Mouse (Mus musculus) neural tube, embryonic 14.5 days (tissue): ENCODE data around the gene Vmn2r121. TPM values are rescaled to one million over a fixed set of nuclear protein-coding genes. Genes with fewer than 3 reads are reported as not detected.

ENCODE experiments used
- ATAC-seq: fragments of 200-750 bp; cut with Nextera tagmentation; 2 replicates; pipeline ENCODE4 v1.8.0; 2017; ENCODE audit warnings: low read depth, mild to moderate bottlenecking, moderate TSS enrichment, moderate library complexity
- H3K27ac ChIP-seq: fragments of 300-500 bp; sonication (generic); 2 replicates; pipeline ENCODE4 v1.5.1; 2014; ENCODE audit warnings: low read depth, mild to moderate bottlenecking, control low read depth, low read length, moderate library complexity, mixed read lengths
- H3K27me3 ChIP-seq: fragments of 300-500 bp; sonication (generic); 2 replicates; pipeline ENCODE4 v1.6.1; 2014; ENCODE audit warnings: low read length; ENCODE audit not compliant: control insufficient read depth, insufficient read depth
- H3K36me3 ChIP-seq: fragments of 300-500 bp; sonication (generic); 2 replicates; pipeline ENCODE4 v1.6.1; 2014; ENCODE audit warnings: low read length, mixed read lengths; ENCODE audit not compliant: control insufficient read depth, insufficient read depth
- H3K4me1 ChIP-seq: fragments of 300-500 bp; sonication (generic); 2 replicates; pipeline ENCODE4 v1.6.1; 2014; ENCODE audit warnings: low read length; ENCODE audit not compliant: control insufficient read depth, insufficient read depth
- H3K4me2 ChIP-seq: fragments of 300-500 bp; sonication (generic); 2 replicates; pipeline ENCODE4 v1.6.1; 2014; ENCODE audit warnings: mild to moderate bottlenecking, low read depth, low read length, control low read depth
- H3K4me3 ChIP-seq: fragments of 300-500 bp; sonication (generic); 2 replicates; pipeline ENCODE4 v1.5.1; 2014; ENCODE audit warnings: low read depth, low read length, control low read depth, mixed read lengths
- H3K9ac ChIP-seq: fragments of 300-500 bp; sonication (generic); replicated peaks from 2 replicates; pipeline ENCODE4 v1.6.1; 2014; ENCODE audit warnings: low read depth, mild to moderate bottlenecking, control low read depth, low read length, mixed read lengths
- H3K9me3 ChIP-seq: fragments of 300-500 bp; sonication (generic); 2 replicates; pipeline ENCODE4 v1.6.1; 2016; ENCODE audit warnings: low read length; ENCODE audit not compliant: control insufficient read depth
- WGBS: fragments of 180-500 bp; shearing (Covaris S2); extraction: QIAGEN DNeasy Blood & Tissue Kit; methylation state at CpG from one replicate; pipeline ENCODE4 v1.1.7; 2014; 5-methylcytosine and 5-hydroxymethylcytosine counted together
- polyA plus RNA-seq: library from polyadenylated mRNA; unstranded; fragments of >200 nt; fragmentation: Nextera tagmentation; extraction: Ambion mirVana; gene quantifications from 2 replicates; pipeline ENCODE4 v1.2.1, GENCODE M21; 2014

Vmn2r121 gene
- not detected in 2 replicates for polyA plus RNA-seq

- no peaks in the 10 kb centered on the region for H3K36me3 ChIP-seq
- H3K9ac ChIP-seq, result no peak within 1 kb of the TSS
- no peak within 1 kb of the TSS for H3K4me2 ChIP-seq
- ATAC-seq, result no peak
- H3K27ac ChIP-seq, result no peak within 1 kb of the TSS
- H3K9me3 ChIP-seq, result no peaks in the 10 kb centered on the region
- H3K27me3 ChIP-seq, result no peaks in the 10 kb centered on the region
- no peaks in the 10 kb centered on the region for H3K4me1 ChIP-seq
- no peak within 1 kb of the TSS for H3K4me3 ChIP-seq
- 73% methylated on average over 5 of the region's 5 CpGs for WGBS
These were observed at the start of gene Vmn2r121 for GRCm38 (mm10) chrX:124135852-124136251. TSS of gene Vmn2r121 (minus strand) at chrX:124135952.
